Mouse (Mus musculus): ENCODE measurements around the gene Olfr1015. TPM values are rescaled to one million over a fixed set of nuclear protein-coding genes. Genes with fewer than 3 reads are reported as not detected.

Olfr1015 gene
- polyA plus RNA-seq (2017; shearing (Covaris generic)), result not detected

GRCm38 (mm10) chr2:85781717-85782116 is at the start of gene Olfr1015:
Gene Olfr1015 (plus strand): TSS chr2:85782017.

GRCm38 (mm10) chr2:85762666-85763065 is 19.2 kb upstream of the Olfr1015 start, which contains the start of gene Olfr1012:
Gene Olfr1012 (minus strand): TSS chr2:85762766.

GRCm38 (mm10) chr2:85766798-85767197 is 15.0 kb upstream of the Olfr1015 start, which contains the start of gene Olfr1013:
Gene Olfr1013 (plus strand): TSS chr2:85767098.

GRCm38 (mm10) chr2:85772413-85772812 is 9.4 kb upstream of the Olfr1015 start, which contains the start of gene Olfr1014:
Gene Olfr1014 (plus strand): TSS chr2:85772713.

GRCm38 (mm10) chr2:85802444-85802843 is 20.6 kb downstream of the Olfr1015 start, which contains the start of gene Olfr1016:
Gene Olfr1016 (minus strand): TSS chr2:85802544.

GRCm38 (mm10) chr2:85818179-85818578 is 36.4 kb downstream of the Olfr1015 start, which contains the start of gene Olfr1018:
Gene Olfr1018 (plus strand): TSS chr2:85818479.

Other genes starting within 250 kb of the Olfr1015 start
- gene Olfr996, start 202.8 kb upstream of the Olfr1015 start, polyA plus RNA-seq (2017; shearing (Covaris generic)), result not detected
- not detected for gene Olfr998, start 193.1 kb upstream of the Olfr1015 start, polyA plus RNA-seq (2017; shearing (Covaris generic))
- gene Olfr1000, start 170.1 kb upstream of the Olfr1015 start, polyA plus RNA-seq (2017; shearing (Covaris generic)), result not detected
- not detected for gene Olfr1002, start 131.3 kb upstream of the Olfr1015 start, polyA plus RNA-seq (2017; shearing (Covaris generic))
- gene Olfr154, start 117.6 kb upstream of the Olfr1015 start, polyA plus RNA-seq (2017; shearing (Covaris generic)), result not detected
- not detected for gene Olfr1006, start 103.2 kb upstream of the Olfr1015 start, polyA plus RNA-seq (2017; shearing (Covaris generic))
- not detected for gene Olfr1008, start 92.6 kb upstream of the Olfr1015 start, polyA plus RNA-seq (2017; shearing (Covaris generic))
- not detected for gene Olfr1009, start 66.6 kb upstream of the Olfr1015 start, polyA plus RNA-seq (2017; shearing (Covaris generic))
- not detected for gene Olfr1012, start 19.3 kb upstream of the Olfr1015 start, polyA plus RNA-seq (2017; shearing (Covaris generic))
- not detected for gene Olfr1013, start 14.9 kb upstream of the Olfr1015 start, polyA plus RNA-seq (2017; shearing (Covaris generic))
- gene Olfr1014, start 9.3 kb upstream of the Olfr1015 start, polyA plus RNA-seq (2017; shearing (Covaris generic)), result not detected
- not detected for gene Olfr1016, start 20.5 kb downstream of the Olfr1015 start, polyA plus RNA-seq (2017; shearing (Covaris generic))
- gene Olfr1018, start 36.5 kb downstream of the Olfr1015 start, polyA plus RNA-seq (2017; shearing (Covaris generic)), result not detected
- gene Olfr1019, start 63.5 kb downstream of the Olfr1015 start, polyA plus RNA-seq (2017; shearing (Covaris generic)), result not detected
- gene Olfr1020, start 65.0 kb downstream of the Olfr1015 start, polyA plus RNA-seq (2017; shearing (Covaris generic)), result not detected
- gene Olfr1022, start 86.6 kb downstream of the Olfr1015 start, polyA plus RNA-seq (2017; shearing (Covaris generic)), result not detected
- not detected for gene Olfr1023, start 103.6 kb downstream of the Olfr1015 start, polyA plus RNA-seq (2017; shearing (Covaris generic))
- gene Olfr1024, start 123.0 kb downstream of the Olfr1015 start, polyA plus RNA-seq (2017; shearing (Covaris generic)), result not detected
- not detected for gene Olfr1025-ps1, start 133.2 kb downstream of the Olfr1015 start, polyA plus RNA-seq (2017; shearing (Covaris generic))
- gene Olfr1026, start 139.5 kb downstream of the Olfr1015 start, polyA plus RNA-seq (2017; shearing (Covaris generic)), result not detected
- gene Olfr1028, start 168.4 kb downstream of the Olfr1015 start, polyA plus RNA-seq (2017; shearing (Covaris generic)), result not detected
- not detected for gene Olfr1029, start 191.9 kb downstream of the Olfr1015 start, polyA plus RNA-seq (2017; shearing (Covaris generic))
- not detected for gene Olfr1030, start 197.3 kb downstream of the Olfr1015 start, polyA plus RNA-seq (2017; shearing (Covaris generic))
- gene Olfr1031, start 208.3 kb downstream of the Olfr1015 start, polyA plus RNA-seq (2017; shearing (Covaris generic)), result not detected
- gene Olfr1032, start 223.5 kb downstream of the Olfr1015 start, polyA plus RNA-seq (2017; shearing (Covaris generic)), result not detected
- gene Olfr1033, start 238.6 kb downstream of the Olfr1015 start, polyA plus RNA-seq (2017; shearing (Covaris generic)), result 1.3 TPM

Measured in CD4-positive, CD25-positive, alpha-beta regulatory T cell, adult 9 weeks (primary cell).